Mouse (Mus musculus) embryonic facial prominence, embryonic 11.5 days (tissue): ENCODE results near the gene Gm8994. TPM values are rescaled to one million over a fixed set of nuclear protein-coding genes. Genes with fewer than 3 reads are reported as not detected.
"Not testable (repeated sequence)": the region's sequence is repeated elsewhere in the genome, so short reads cannot be mapped to it uniquely, and the experiment has no call there.

Experiments
- ATAC-seq: fragments of 200-750 bp; cut with Nextera tagmentation; replicated peaks from 2 replicates; pipeline ENCODE4 v1.8.0; 2017; ENCODE audit warnings: low read depth; ENCODE audit not compliant: insufficient number of reproducible peaks, low FRiP score, low TSS enrichment
- DNase-seq: peaks from one replicate; pipeline ENCODE4 v3.0.0-alpha.2; 2015; ENCODE audit warnings: low spot score
- H3K27ac ChIP-seq: fragments of 300-500 bp; sonication (generic); replicated peaks from 2 replicates; pipeline ENCODE4 v1.5.1; 2014; ENCODE audit warnings: mild to moderate bottlenecking, low read depth, low read length, control low read depth
- H3K27me3 ChIP-seq: fragments of 300-500 bp; sonication (generic); 2 replicates; pipeline ENCODE4 v1.6.1; 2014; ENCODE audit warnings: mild to moderate bottlenecking, low read length, moderate library complexity, mixed read lengths; ENCODE audit not compliant: control insufficient read depth, insufficient read depth
- H3K36me3 ChIP-seq: fragments of 300-500 bp; sonication (generic); replicated peaks from 2 replicates; pipeline ENCODE4 v1.6.1; 2014; ENCODE audit warnings: low read depth, mild to moderate bottlenecking, low read length, moderate library complexity, mixed read lengths; ENCODE audit not compliant: control insufficient read depth, insufficient read depth
- H3K4me1 ChIP-seq: fragments of 300-500 bp; sonication (generic); 2 replicates; pipeline ENCODE4 v1.6.1; 2014; ENCODE audit warnings: low read length, mixed read lengths; ENCODE audit not compliant: control insufficient read depth, insufficient read depth
- H3K4me2 ChIP-seq: fragments of 300-500 bp; sonication (generic); 2 replicates; pipeline ENCODE4 v1.6.1; 2014; ENCODE audit warnings: low read depth, mild to moderate bottlenecking, control low read depth, low read length, moderate library complexity
- H3K4me3 ChIP-seq: fragments of 300-500 bp; sonication (generic); 2 replicates; pipeline ENCODE4 v1.5.1; 2014; ENCODE audit warnings: low read depth, low read length, control low read depth
- H3K9ac ChIP-seq: fragments of 300-500 bp; sonication (generic); replicated peaks from 2 replicates; pipeline ENCODE4 v1.6.1; 2014; ENCODE audit warnings: mild to moderate bottlenecking, control low read depth, low read length
- H3K9me3 ChIP-seq: fragments of 300-500 bp; sonication (generic); replicated peaks from 2 replicates; pipeline ENCODE4 v1.6.1; 2016; ENCODE audit warnings: mild to moderate bottlenecking, low read length, inconsistent platforms, mixed read lengths; ENCODE audit not compliant: control insufficient read depth
- WGBS: fragments of 180-500 bp; shearing (Covaris S2); extraction: QIAGEN DNeasy Blood & Tissue Kit; methylation state at CpG from one replicate; pipeline ENCODE4 v1.1.7; 2014; 5-methylcytosine and 5-hydroxymethylcytosine counted together
- polyA plus RNA-seq: library from polyadenylated mRNA; unstranded; fragments of >200 nt; fragmentation: Nextera tagmentation; extraction: Ambion mirVana; gene quantifications from 2 replicates; pipeline ENCODE4 v1.2.1, GENCODE M21; 2014

The Gm8994 gene
- polyA plus RNA-seq, 1 experiment from 2014 or later = not detected

DNA sequence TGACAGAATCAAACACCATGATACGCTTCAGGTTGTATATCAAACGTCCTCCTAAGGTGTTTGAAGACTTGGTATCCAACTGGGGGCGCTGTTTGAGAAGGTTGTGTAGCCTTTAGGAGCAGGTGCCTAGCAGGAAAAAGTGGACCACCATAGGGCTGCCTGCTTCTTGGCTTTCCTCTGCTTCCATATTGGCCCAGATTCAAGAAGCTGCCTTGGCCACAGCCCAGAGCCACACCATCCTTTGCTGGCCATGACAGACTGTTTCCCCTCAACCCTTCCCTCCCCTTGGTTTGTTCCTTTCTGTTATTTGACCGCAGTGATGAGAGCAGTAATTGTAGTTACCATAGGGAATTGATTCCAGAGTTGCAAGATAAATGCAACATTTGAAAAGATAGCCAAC lies 31.5 kb upstream of the Gm8994 start:
- Histone ChIP-seq H3K9ac (no peak overlapping the region), H3K4me2 (no peak overlapping the region), H3K4me1 (no peaks in the 10 kb centered on the region), H3K27me3 (no peaks in the 10 kb centered on the region), H3K27ac (no peak overlapping the region), H3K9me3 (no peaks in the 10 kb centered on the region), H3K36me3 (no peaks in the 10 kb centered on the region), H3K4me3 (no peak overlapping the region)
- 78% methylated on average over 4 of the region's 4 CpGs for WGBS
- DNase-seq (no peak), ATAC-seq (no peak)

DNA sequence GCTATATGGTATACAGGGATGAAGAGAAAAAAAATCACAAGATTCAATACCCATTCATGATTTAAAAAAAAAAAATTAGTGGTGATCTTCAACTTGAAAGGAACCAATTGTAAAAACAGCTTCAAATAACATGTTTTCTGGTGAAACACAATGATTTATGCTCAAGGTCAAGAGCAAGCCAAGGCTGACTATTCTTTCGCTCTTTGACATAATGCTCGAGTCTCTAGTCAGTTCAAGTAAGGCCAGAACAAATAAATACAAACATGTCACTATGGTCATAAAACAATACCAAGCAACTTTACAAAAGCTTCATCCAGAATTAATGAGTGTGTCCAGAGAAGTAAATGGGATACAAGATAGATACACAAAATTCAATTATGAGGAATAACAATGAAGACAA lies 31.1 kb upstream of the Gm8994 start:
- Histone ChIP-seq H3K27ac (no peak overlapping the region), H3K27me3 (no peaks in the 10 kb centered on the region), H3K36me3 (no peaks in the 10 kb centered on the region), H3K4me1 (no peaks in the 10 kb centered on the region), H3K9ac (no peak overlapping the region), H3K4me2 (no peak overlapping the region), H3K4me3 (no peak overlapping the region), H3K9me3 (no peaks in the 10 kb centered on the region)
- DNase-seq = no peak
- 87% methylated on average over 2 of the region's 2 CpGs for WGBS
- no peak for ATAC-seq

DNA sequence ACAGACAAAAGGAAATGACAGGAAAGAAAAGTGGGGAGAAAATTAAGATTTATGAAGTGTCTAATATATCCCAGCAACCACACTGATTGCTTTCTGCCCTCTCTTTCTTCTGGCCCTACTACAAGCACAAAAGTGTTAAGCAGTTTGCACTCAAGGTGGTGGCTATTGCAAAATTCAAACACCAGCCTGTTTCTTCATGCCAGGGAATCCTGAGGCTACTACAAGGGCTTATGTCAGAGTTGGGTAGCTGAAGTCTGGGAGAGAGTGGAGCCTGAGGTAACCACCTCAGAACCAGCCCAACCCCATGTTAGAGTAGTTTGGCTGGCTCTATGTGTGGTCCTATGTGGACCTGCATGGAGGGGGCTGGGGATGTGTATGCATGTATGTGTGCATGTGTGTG lies 23.8 kb upstream of the Gm8994 start:
- Histone ChIP-seq H3K9ac (no peak overlapping the region), H3K9me3 (no peaks in the 10 kb centered on the region), H3K4me1 (no peaks in the 10 kb centered on the region), H3K4me3 (no peak overlapping the region), H3K4me2 (no peak overlapping the region), H3K27me3 (no peaks in the 10 kb centered on the region), H3K27ac (no peak overlapping the region), H3K36me3 (no peaks in the 10 kb centered on the region)
- no peak for ATAC-seq
- DNase-seq = no peak

DNA sequence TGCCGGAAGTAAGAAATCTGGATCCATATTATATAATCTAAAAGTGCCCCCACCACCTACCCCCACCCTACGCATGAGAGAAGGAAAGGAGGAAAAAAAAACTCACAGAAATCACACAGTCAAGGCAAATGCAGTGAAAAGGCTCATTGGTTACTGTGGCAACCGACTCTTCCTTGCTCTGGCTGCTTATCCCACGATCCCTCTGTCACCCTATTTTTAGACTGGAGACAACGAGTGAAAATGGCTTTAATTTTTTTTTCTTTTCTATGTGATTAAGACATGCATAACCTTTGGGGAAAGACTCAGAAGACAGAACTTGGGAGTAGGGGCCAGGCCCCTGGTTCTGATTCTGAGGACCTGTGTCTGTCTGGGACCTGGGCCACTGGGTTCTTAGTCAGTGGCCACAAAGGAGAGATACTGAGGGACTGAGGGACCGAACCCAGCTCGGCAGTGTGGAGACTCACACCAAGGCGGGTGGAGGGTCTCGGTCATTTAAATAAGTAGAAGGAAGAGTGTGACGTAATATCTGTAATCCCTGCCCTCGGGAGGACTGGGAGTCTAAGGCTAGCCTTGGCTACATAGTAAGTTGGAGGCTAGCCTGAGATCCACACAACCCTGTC lies 22.9 kb upstream of the Gm8994 start:
- H3K27ac ChIP-seq = no peak overlapping the region
- H3K36me3 ChIP-seq = no peaks in the 10 kb centered on the region
- H3K27me3 ChIP-seq = no peaks in the 10 kb centered on the region
- DNase-seq (no peak), ATAC-seq (no peak)
- H3K4me1 ChIP-seq = no peaks in the 10 kb centered on the region
- no peak overlapping the region for H3K4me3 ChIP-seq
- 81% methylated on average over 11 of the region's 11 CpGs for WGBS
- H3K9ac ChIP-seq = no peak overlapping the region
- no peaks in the 10 kb centered on the region for H3K9me3 ChIP-seq
- H3K4me2 ChIP-seq = no peak overlapping the region

DNA sequence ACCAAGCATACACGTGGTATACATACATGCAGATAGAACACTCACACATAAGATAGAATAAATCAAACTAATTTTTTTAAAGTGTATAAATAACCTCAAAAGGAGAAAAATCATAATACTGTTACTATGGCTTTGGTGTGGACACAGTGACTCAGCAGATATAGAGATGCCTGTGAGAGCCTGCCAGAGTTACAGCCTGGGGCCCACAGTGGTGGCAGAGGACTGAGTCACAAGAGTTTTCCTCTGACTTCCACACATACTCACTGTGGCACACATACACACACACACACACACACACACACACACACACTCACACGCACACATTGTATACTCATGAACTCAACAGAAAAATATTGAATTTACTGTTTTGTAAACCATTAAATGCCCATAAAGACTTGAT lies 17.9 kb upstream of the Gm8994 start:
- Histone ChIP-seq H3K27me3 (no peaks in the 10 kb centered on the region), H3K9ac (no peak overlapping the region), H3K4me2 (no peak overlapping the region), H3K4me1 (no peaks in the 10 kb centered on the region), H3K4me3 (no peak overlapping the region), H3K36me3 (no peaks in the 10 kb centered on the region), H3K27ac (no peak overlapping the region), H3K9me3 (no peaks in the 10 kb centered on the region)
- ATAC-seq = no peak
- DNase-seq = no peak
- 91% methylated on average over 2 of the region's 2 CpGs for WGBS

DNA sequence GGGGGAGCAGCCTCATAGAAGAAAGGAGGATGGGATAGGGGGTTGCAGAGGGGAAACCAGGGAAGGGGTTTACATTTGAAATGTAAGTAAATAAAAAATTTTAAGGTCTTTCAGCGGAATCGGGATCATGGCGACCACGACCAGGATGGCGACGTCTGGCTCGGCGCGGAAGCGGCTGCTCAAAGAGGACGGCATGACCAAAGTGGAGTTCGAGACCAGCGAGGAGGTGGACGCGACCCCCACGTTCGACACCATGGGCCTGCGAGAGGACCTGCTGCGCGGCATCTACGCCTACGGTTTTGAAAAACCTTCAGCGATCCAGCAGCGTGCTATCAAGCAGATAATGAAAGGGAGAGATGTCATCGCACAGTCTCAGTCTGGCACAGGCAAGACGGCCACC lies 1.1 kb downstream of the Gm8994 start:
- not testable (repeated sequence) for H3K36me3 ChIP-seq, H3K27ac ChIP-seq, H3K27me3 ChIP-seq, H3K9ac ChIP-seq, DNase-seq, H3K4me3 ChIP-seq, ATAC-seq, H3K9me3 ChIP-seq, H3K4me2 ChIP-seq, H3K4me1 ChIP-seq
- WGBS = 95% methylated on average over 26 of the region's 26 CpGs

DNA sequence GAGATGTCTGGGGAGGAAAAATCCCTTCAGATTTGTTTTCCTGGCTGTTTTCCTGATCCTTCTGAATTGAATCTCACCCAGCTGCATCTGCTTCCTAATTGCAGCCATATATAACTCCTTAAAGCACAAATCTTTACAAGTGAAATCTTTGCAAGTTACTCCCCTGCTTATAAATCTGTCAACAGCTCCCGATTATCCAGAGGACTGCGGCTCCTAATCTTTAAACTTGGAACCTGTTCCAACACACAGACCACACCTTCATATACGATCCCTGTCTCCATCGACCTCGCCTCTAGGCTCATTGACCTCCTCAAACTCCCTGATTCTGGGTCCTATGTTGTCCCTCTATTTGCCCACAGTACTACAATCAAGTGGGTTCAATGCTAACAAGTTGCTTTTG lies 13.3 kb downstream of the Gm8994 start:
- ATAC-seq (no peak), DNase-seq (no peak)
- Histone ChIP-seq H3K27ac (no peak overlapping the region), H3K27me3 (no peaks in the 10 kb centered on the region), H3K9me3 (no peaks in the 10 kb centered on the region), H3K4me1 (no peaks in the 10 kb centered on the region), H3K4me2 (no peak overlapping the region), H3K4me3 (no peak overlapping the region), H3K9ac (no peak overlapping the region), H3K36me3 (no peaks in the 10 kb centered on the region)
- WGBS = 88% methylated on average over 5 of the region's 5 CpGs

DNA sequence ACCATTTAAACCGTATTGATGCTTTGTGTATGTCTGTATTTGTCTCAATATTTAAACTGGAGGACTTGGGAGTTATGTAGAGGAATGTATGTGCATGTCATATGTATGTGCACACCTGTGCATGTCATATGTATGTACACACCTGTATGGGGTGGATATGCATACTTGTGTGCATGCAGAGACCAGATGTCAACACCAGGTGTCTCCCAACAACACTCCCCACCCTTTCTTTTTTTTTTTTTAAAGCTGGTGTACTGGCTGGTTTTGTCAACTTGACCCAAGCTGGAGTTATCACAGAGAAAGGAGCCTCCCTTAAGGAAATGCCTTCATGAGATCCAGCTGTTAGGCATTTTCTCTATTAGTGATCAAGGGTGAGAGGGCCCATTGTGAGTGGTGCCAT lies 13.8 kb downstream of the Gm8994 start:
- Histone ChIP-seq H3K36me3 (no peaks in the 10 kb centered on the region), H3K9ac (no peak overlapping the region), H3K27me3 (no peaks in the 10 kb centered on the region), H3K4me1 (no peaks in the 10 kb centered on the region), H3K4me3 (no peak overlapping the region), H3K4me2 (no peak overlapping the region), H3K9me3 (no peaks in the 10 kb centered on the region), H3K27ac (no peak overlapping the region)
- WGBS = 92% methylated on average over 1 of the region's 1 CpGs
- ATAC-seq = no peak
- no peak for DNase-seq
